Mouse (Mus musculus): ENCODE data around the gene Hook2. TPM values are rescaled to one million over a fixed set of nuclear protein-coding genes. Genes with fewer than 3 reads are reported as not detected.

The Hook2 gene
- polyA plus RNA-seq, 1 experiment from 2014 or later = 34.5 TPM

Other genes starting within 250 kb of the Hook2 start
- 37.8 and 40.5 TPM in 2 replicates for gene Nfix, start 190.3 kb upstream of the Hook2 start, polyA plus RNA-seq (2014; fragmentation: Nextera tagmentation; extraction: Ambion mirVana)
- 7.1 and 7.6 TPM in 2 replicates for gene Dand5, start 167.8 kb upstream of the Hook2 start, polyA plus RNA-seq (2014; fragmentation: Nextera tagmentation; extraction: Ambion mirVana)
- gene Gadd45gip1, start 159.1 kb upstream of the Hook2 start, polyA plus RNA-seq (2014; fragmentation: Nextera tagmentation; extraction: Ambion mirVana) = 49.5 and 50.5 TPM in 2 replicates
- 119 and 125 TPM in 2 replicates for gene Rad23a, start 149.9 kb upstream of the Hook2 start, polyA plus RNA-seq (2014; fragmentation: Nextera tagmentation; extraction: Ambion mirVana)
- gene Calr, start 143.7 kb upstream of the Hook2 start, polyA plus RNA-seq (2014; fragmentation: Nextera tagmentation; extraction: Ambion mirVana) = 669 and 791 TPM in 2 replicates
- gene Farsa, start 133.6 kb upstream of the Hook2 start, polyA plus RNA-seq (2014; fragmentation: Nextera tagmentation; extraction: Ambion mirVana) = 83.7 and 88.9 TPM in 2 replicates
- 65.4 and 77.8 TPM in 2 replicates for gene Syce2, start 118.5 kb upstream of the Hook2 start, polyA plus RNA-seq (2014; fragmentation: Nextera tagmentation; extraction: Ambion mirVana)
- 29.3 and 30.8 TPM in 2 replicates for gene Gcdh, start 96.7 kb upstream of the Hook2 start, polyA plus RNA-seq (2014; fragmentation: Nextera tagmentation; extraction: Ambion mirVana)
- gene Klf1, start 88.7 kb upstream of the Hook2 start, polyA plus RNA-seq (2014; fragmentation: Nextera tagmentation; extraction: Ambion mirVana) = 2.3 and 2.4 TPM in 2 replicates
- gene Dnase2a, start 82.0 kb upstream of the Hook2 start, polyA plus RNA-seq (2014; fragmentation: Nextera tagmentation; extraction: Ambion mirVana) = 14.7 and 17.9 TPM in 2 replicates
- gene Mast1, start 53.2 kb upstream of the Hook2 start, polyA plus RNA-seq (2014; fragmentation: Nextera tagmentation; extraction: Ambion mirVana) = 2.2 and 3.2 TPM in 2 replicates
- gene Rtbdn, start 43.6 kb upstream of the Hook2 start, polyA plus RNA-seq (2014; fragmentation: Nextera tagmentation; extraction: Ambion mirVana) = 0.20 TPM in 1 of 2 replicates, not detected in the other
- not detected in 2 replicates for gene Gm49661, start 21.2 kb upstream of the Hook2 start, polyA plus RNA-seq (2014; fragmentation: Nextera tagmentation; extraction: Ambion mirVana)
- gene Prdx2, start 21.0 kb upstream of the Hook2 start, polyA plus RNA-seq (2014; fragmentation: Nextera tagmentation; extraction: Ambion mirVana) = 799 and 888 TPM in 2 replicates
- 114 and 125 TPM in 2 replicates for gene Rnaseh2a, start 20.8 kb upstream of the Hook2 start, polyA plus RNA-seq (2014; fragmentation: Nextera tagmentation; extraction: Ambion mirVana)
- 16.9 and 23.4 TPM in 2 replicates for gene Junb, start 11.9 kb upstream of the Hook2 start, polyA plus RNA-seq (2014; fragmentation: Nextera tagmentation; extraction: Ambion mirVana)
- 0.29 and 0.38 TPM in 2 replicates for gene Best2, start 23.9 kb downstream of the Hook2 start, polyA plus RNA-seq (2014; fragmentation: Nextera tagmentation; extraction: Ambion mirVana)
- gene Asna1, start 34.7 kb downstream of the Hook2 start, polyA plus RNA-seq (2014; fragmentation: Nextera tagmentation; extraction: Ambion mirVana) = 101 and 103 TPM in 2 replicates
- gene Trir, start 36.2 kb downstream of the Hook2 start, polyA plus RNA-seq (2014; fragmentation: Nextera tagmentation; extraction: Ambion mirVana) = 132 and 136 TPM in 2 replicates
- gene Tnpo2, start 46.3 kb downstream of the Hook2 start, polyA plus RNA-seq (2014; fragmentation: Nextera tagmentation; extraction: Ambion mirVana) = 19.0 and 26.5 TPM in 2 replicates
- gene Fbxw9, start 69.5 kb downstream of the Hook2 start, polyA plus RNA-seq (2014; fragmentation: Nextera tagmentation; extraction: Ambion mirVana) = 31.9 and 32.6 TPM in 2 replicates
- gene Gm5741, start 77.4 kb downstream of the Hook2 start, polyA plus RNA-seq (2014; fragmentation: Nextera tagmentation; extraction: Ambion mirVana) = not detected in 2 replicates
- gene Dhps, start 81.2 kb downstream of the Hook2 start, polyA plus RNA-seq (2014; fragmentation: Nextera tagmentation; extraction: Ambion mirVana) = 51.9 and 53.9 TPM in 2 replicates
- gene Wdr83os, start 90.1 kb downstream of the Hook2 start, polyA plus RNA-seq (2014; fragmentation: Nextera tagmentation; extraction: Ambion mirVana) = 144 and 153 TPM in 2 replicates
- 45.0 and 46.4 TPM in 2 replicates for gene Wdr83, start 90.7 kb downstream of the Hook2 start, polyA plus RNA-seq (2014; fragmentation: Nextera tagmentation; extraction: Ambion mirVana)
- 41.5 and 45.9 TPM in 2 replicates for gene Man2b1, start 92.7 kb downstream of the Hook2 start, polyA plus RNA-seq (2014; fragmentation: Nextera tagmentation; extraction: Ambion mirVana)
- gene Zfp791, start 132.5 kb downstream of the Hook2 start, polyA plus RNA-seq (2014; fragmentation: Nextera tagmentation; extraction: Ambion mirVana) = 1.7 and 2.9 TPM in 2 replicates
- not detected in 2 replicates for gene Cks1brt, start 161.3 kb downstream of the Hook2 start, polyA plus RNA-seq (2014; fragmentation: Nextera tagmentation; extraction: Ambion mirVana)
- not detected in 2 replicates for gene Olfr371, start 235.4 kb downstream of the Hook2 start, polyA plus RNA-seq (2014; fragmentation: Nextera tagmentation; extraction: Ambion mirVana)